Mouse (Mus musculus) left cerebral cortex, adult 2 months (tissue): ENCODE data around the gene Gm43720. TPM values are rescaled to one million over a fixed set of nuclear protein-coding genes. Genes with fewer than 3 reads are reported as not detected.

ENCODE experiments used
- DNase-seq, 2 experiments: peaks; one replicate each; pipeline ENCODE4 v3.0.0; 2021 to 2022; ENCODE audit warnings: low spot score in 2 of 2, mixed read lengths in 1 of 2; ENCODE audit errors: extremely low spot score in 1 of 2
- H3K27ac ChIP-seq: fragments of 200-600 bp; 2 replicates; pipeline ENCODE4 v1.8.1; 2022
- H3K4me3 ChIP-seq: fragments of 200-600 bp; 2 replicates; pipeline ENCODE4 v1.8.1; 2022
- CTCF ChIP-seq: fragments of 200-600 bp; IDR thresholded peaks from 2 replicates; pipeline ENCODE4 v1.8.1; 2022; ENCODE audit warnings: antibody characterized with exemption, mild to moderate bottlenecking, moderate library complexity
- intact Hi-C: fragments of 180-260 bp; cut with DNase I; formaldehyde crosslinking; loops from one replicate; pipeline ENCODE4 v1.15.1; 2025
- total RNA-seq, 2 experiments: library from RNA; stranded (reverse); gene quantifications; 2 replicates each; pipeline ENCODE4 v1.2.3; 2021

Gene Gm43720
- total RNA-seq, 2 experiments from 2014 or later, result 0.09 TPM; not detected in 1

DNA sequence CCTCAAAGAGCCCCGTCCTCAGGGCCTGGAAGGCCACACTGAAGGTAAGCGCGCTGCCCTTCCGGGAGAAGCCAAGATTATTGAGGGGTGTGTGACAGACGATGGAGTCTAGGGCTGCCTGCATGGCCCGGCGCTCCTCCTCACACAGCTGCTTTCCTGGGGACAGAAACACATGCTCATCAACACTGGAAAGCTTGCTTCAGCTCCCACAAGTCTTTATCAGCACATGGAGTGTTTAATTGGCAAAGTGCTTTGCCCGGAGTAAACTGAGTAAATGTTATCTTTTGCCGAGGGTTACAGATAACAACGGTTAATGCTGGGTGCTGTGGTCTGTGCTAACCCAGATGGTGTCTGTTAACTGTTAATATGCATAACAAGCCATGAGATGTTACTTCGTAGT lies 18.9 kb downstream of the Gm43720 start:
- DNase-seq, result peak in 1 of 2 experiments; percentile 8
- no peak for TF ChIP-seq CTCF

GRCm38 (mm10) chr5:138260051-138260450 lies 19.7 kb downstream of the Gm43720 start:
- Histone ChIP-seq H3K27ac (no peak overlapping the region), H3K4me3 (no peak overlapping the region)
- no peak for TF ChIP-seq CTCF
- peak in 1 of 2 experiments; percentile 10 for DNase-seq
- intact Hi-C loops, result loop anchor here (5.0 kb wide), 1 partner anchor 182 kb away; the partner anchor contains the start of gene Zfp157

More for the DNA sequence above, 18.9 kb downstream of the Gm43720 start:
- intact Hi-C loops, result loop anchor here (5.0 kb wide), 1 partner anchor 181 kb away; the partner anchor contains the start of gene Zfp157
- no peak overlapping the region for H3K27ac ChIP-seq
- no peak overlapping the region for H3K4me3 ChIP-seq

DNA sequence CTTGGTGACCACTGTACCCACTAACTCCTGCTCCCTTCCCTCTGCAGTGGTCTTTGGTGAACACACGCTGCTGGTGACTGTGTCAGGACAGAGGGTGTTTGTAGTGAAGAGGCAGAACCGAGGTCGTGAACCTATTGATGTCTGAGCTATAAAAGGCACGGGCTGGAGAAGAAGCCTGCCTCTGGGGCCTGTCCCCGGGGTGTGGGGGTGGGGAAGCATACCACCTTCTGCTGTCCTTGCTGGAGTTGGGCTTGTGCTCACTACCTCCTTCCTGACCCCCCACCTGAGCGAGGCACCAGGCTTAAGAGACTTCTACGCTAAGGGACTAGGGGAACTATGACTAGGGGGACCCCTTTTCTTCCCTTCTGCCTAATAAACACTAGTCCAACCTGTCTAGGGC lies 20.8 kb downstream of the Gm43720 start:
- no peak overlapping the region for H3K4me3 ChIP-seq
- no peak overlapping the region for H3K27ac ChIP-seq
- intact Hi-C loops, result no loop called here
- no peak for DNase-seq
- no peak for TF ChIP-seq CTCF

GRCm38 (mm10) chr5:138258542-138258941 lies 21.2 kb downstream of the Gm43720 start:
- TF ChIP-seq CTCF, result no peak
- DNase-seq, result no peak
- Histone ChIP-seq H3K27ac (no peak overlapping the region), H3K4me3 (no peak overlapping the region)
- intact Hi-C loops, result no loop called here

DNA sequence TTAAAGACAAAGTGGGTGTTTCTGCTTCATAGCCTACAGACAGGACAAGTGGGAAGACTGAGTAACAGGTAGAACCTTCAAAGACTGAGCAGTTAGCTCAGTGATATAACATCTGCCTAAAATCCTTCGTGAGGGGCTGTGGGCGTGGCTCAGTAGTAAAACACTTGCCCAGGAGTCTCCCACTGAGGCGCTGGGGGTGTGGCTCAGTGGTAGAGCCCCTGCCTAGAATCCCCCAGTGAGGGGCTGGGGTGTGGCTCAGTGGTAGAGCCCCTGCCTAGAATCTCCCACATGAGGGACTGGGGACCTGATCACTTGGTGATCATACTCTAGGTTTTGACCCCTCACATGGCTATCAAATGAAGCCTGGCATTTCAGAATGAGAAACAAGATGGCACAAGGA lies 21.7 kb downstream of the Gm43720 start:
- intact Hi-C loops, result no loop called here
- no peak overlapping the region for H3K27ac ChIP-seq
- no peak for DNase-seq
- no peak for TF ChIP-seq CTCF
- no peak overlapping the region for H3K4me3 ChIP-seq

GRCm38 (mm10) chr5:138257585-138257978 lies 22.2 kb downstream of the Gm43720 start:
- no peak for DNase-seq
- intact Hi-C loops, result no loop called here
- Histone ChIP-seq H3K27ac (no peak overlapping the region), H3K4me3 (no peak overlapping the region)
- no peak for TF ChIP-seq CTCF

- H3K27ac ChIP-seq, result no peak overlapping the region
- no peak for TF ChIP-seq CTCF
- no peak for DNase-seq
- intact Hi-C loops, result no loop called here
- no peak overlapping the region for H3K4me3 ChIP-seq
Measured at GRCm38 (mm10) chr5:138256966-138257584, 22.7 kb downstream of the Gm43720 start.

DNA sequence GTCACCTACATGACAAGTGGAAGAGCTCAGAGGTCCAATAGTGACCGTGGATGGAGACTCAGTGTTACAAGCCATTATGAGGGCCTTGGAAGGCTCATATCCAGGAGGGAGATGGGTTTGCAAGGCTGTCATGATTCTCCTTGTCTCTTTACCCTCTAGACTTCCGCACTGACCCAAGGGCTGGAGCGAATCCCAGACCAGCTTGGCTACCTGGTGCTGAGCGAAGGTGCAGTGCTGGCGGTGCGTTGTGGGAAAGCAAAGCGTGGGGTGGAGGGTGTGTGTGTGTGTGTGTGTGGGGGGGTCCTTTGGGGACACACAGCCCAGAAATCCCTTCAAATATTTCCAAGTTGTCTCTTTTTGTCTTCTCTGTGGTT lies 23.7 kb downstream of the Gm43720 start:
- peak overlapping the region; percentile 95 for H3K27ac ChIP-seq
- TF ChIP-seq CTCF, result no peak
- H3K4me3 ChIP-seq, result peak overlapping the region; percentile 68
- no peak for DNase-seq
- intact Hi-C loops, result no loop called here

GRCm38 (mm10) chr5:138255353-138256093 lies 24.2 kb downstream of the Gm43720 start, which contains the start of gene Lamtor4:
Gene Lamtor4, plus strand, starts transcription at chr5:138255482.
- intact Hi-C loops, result no loop called here
- H3K4me3 ChIP-seq, result peak within 1 kb of the TSS; percentile 68
- peak within 1 kb of the TSS; percentile 95 for H3K27ac ChIP-seq
- DNase-seq, result peak; percentile 89 to 95
- no peak; the same call in 1 of the 2 replicates for TF ChIP-seq CTCF

DNA sequence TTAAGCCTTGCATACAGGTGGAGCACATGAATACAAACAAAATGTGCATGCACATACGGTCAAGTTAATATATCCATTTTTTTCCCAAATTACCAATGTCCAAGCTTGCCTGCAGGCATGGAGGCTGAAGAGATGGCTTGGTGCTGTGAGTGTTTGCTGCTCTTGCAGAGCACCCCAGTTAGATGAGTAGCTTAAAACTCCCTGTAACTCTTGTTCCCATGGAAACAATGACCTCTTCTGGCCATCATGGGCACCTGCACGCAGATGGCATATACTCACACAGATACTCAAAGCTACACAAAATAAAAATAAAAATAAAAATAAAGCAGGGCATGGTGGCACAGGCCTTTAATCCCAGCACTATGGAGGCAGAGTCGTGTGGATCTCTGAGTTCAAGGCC lies 26.7 kb downstream of the Gm43720 start:
- Histone ChIP-seq H3K27ac (no peak overlapping the region), H3K4me3 (no peak overlapping the region)
- TF ChIP-seq CTCF, result no peak; the same call in 1 of the 2 replicates
- DNase-seq, result no peak
- intact Hi-C loops, result loop anchor here (1.0 to 5.0 kb wide), 2 partner anchors 52 to 166 kb away; partner anchors contain the start of gene Zkscan1

DNA sequence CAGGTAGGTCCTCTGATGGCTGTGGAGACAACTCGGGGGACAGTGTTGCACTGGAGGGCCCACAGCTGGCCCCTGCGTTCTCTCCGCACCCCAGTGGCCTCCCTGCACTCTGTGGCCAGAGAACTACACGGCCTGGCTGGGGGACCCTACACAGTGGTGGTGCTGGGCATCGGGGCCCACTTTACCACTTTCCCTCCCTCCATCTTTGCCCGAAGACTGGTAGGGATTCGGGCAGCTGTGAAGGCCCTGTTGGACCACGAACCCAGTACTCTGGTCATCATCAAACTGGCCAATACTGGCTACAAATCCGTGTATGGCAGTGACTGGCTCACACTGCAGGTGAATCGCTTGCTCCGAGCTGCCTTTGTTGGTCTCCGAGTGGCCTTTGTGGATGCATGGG lies 28.6 kb downstream of the Gm43720 start:
- DNase-seq, result no peak
- Histone ChIP-seq H3K27ac (no peak overlapping the region), H3K4me3 (no peak overlapping the region)
- no peak for TF ChIP-seq CTCF
- intact Hi-C loops, result loop anchor here (5.0 kb wide), 1 partner anchor 164 kb away; the partner anchor contains the start of gene Zkscan1

DNA sequence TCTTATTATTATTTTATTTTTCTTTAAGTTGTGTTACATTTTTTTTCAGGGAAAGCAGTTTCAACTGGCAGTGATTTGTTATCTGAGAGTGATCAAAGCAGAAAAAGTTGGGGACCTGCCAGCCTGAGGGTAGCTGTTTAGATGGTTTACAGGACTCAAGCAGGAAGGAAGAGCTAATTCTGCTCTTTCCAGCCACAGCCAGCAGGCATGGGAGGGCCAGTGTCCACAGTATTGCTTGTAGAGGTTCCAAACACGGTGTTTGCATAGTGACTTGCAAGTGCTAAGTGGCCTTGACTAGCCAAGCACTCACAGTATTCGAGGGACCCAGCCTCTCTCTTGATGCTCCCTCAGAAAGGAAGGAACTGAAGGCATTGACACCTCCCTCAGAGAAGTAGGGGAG lies 38.2 kb downstream of the Gm43720 start:
- TF ChIP-seq CTCF, result no peak
- Histone ChIP-seq H3K4me3 (no peak overlapping the region), H3K27ac (no peak overlapping the region)
- DNase-seq, result no peak
- intact Hi-C loops, result no loop called here
